Mouse (Mus musculus) liver, embryonic 14.5 days (tissue): Measurements from ENCODE around the gene Sfr1. TPM values are rescaled to one million over a fixed set of nuclear protein-coding genes. Genes with fewer than 3 reads are reported as not detected.

Experiments used
- ATAC-seq: fragments of 200-750 bp; cut with Nextera tagmentation; 2 replicates; pipeline ENCODE4 v1.8.0; 2017; ENCODE audit warnings: moderate number of reproducible peaks, mild to moderate bottlenecking, moderate library complexity; ENCODE audit not compliant: insufficient read depth
- DNase-seq, 3 experiments: peaks; one replicate each; pipeline ENCODE4 v3.0.0-alpha.2; 2012 to 2013; ENCODE audit warnings: low read depth in 3 of 3, low spot score in 3 of 3
- H3K27ac ChIP-seq: fragments of 300-500 bp; sonication (generic); 2 replicates; pipeline ENCODE4 v1.5.1; 2014; ENCODE audit warnings: moderate library complexity, mild to moderate bottlenecking, control low read depth, inconsistent platforms
- H3K27me3 ChIP-seq: fragments of 300-500 bp; sonication (generic); 2 replicates; pipeline ENCODE4 v1.6.1; 2014; ENCODE audit warnings: mild to moderate bottlenecking, low read length, moderate library complexity; ENCODE audit not compliant: control insufficient read depth, insufficient read depth
- H3K36me3 ChIP-seq: fragments of 300-500 bp; sonication (generic); replicated peaks from 2 replicates; pipeline ENCODE4 v1.6.1; 2014; ENCODE audit warnings: low read depth; ENCODE audit not compliant: control insufficient read depth, insufficient read depth
- H3K4me1 ChIP-seq, 2 experiments: fragments of 200-500 bp in 1 of 2; fragments of 300-500 bp in 1 of 2; sonication (generic) in 1 of 2; replicated peaks; 2 replicates each; pipeline ENCODE4 v1.6.1; 2012 to 2014; ENCODE audit warnings: antibody characterized with exemption in 1 of 2, inconsistent platforms in 1 of 2, low read length in 1 of 2; ENCODE audit not compliant: control insufficient read depth in 2 of 2, insufficient read depth in 2 of 2
- H3K4me2 ChIP-seq: fragments of 300-500 bp; sonication (generic); 2 replicates; pipeline ENCODE4 v1.6.1; 2014; ENCODE audit warnings: low read depth, mild to moderate bottlenecking, control low read depth, moderate library complexity
- H3K4me3 ChIP-seq, 2 experiments: fragments of 200-500 bp in 1 of 2; fragments of 300-500 bp in 1 of 2; sonication (generic) in 1 of 2; 2 replicates each; pipeline ENCODE4 v1.5.1; 2012 to 2014; ENCODE audit warnings: low read depth in 2 of 2, low read length in 2 of 2, mild to moderate bottlenecking in 2 of 2, control low read depth in 1 of 2, inconsistent platforms in 1 of 2, moderate library complexity in 1 of 2; ENCODE audit not compliant: insufficient read depth in 1 of 2
- H3K9ac ChIP-seq: fragments of 300-500 bp; sonication (generic); replicated peaks from 2 replicates; pipeline ENCODE4 v1.6.1; 2014; ENCODE audit warnings: mild to moderate bottlenecking, control low read depth, moderate library complexity
- H3K9me3 ChIP-seq: fragments of 300-500 bp; sonication (generic); 2 replicates; pipeline ENCODE4 v1.6.1; 2016; ENCODE audit warnings: low read length, mixed read lengths; ENCODE audit not compliant: control insufficient read depth
- CTCF ChIP-seq: IDR thresholded peaks from 2 replicates; pipeline ENCODE4 v1.5.1; 2016; ENCODE audit warnings: antibody characterized with exemption, low read depth, control low read depth
- EP300 ChIP-seq: IDR thresholded peaks from 2 replicates; pipeline ENCODE4 v1.6.1; 2016; ENCODE audit warnings: antibody characterized with exemption, low read depth
- WGBS: fragments of 180-500 bp; shearing (Covaris S2); extraction: QIAGEN DNeasy Blood & Tissue Kit; methylation state at CpG from one replicate; pipeline ENCODE4 v1.1.7; 2014; ENCODE audit not compliant: insufficient replicate concordance; 5-methylcytosine and 5-hydroxymethylcytosine counted together
- polyA plus RNA-seq, 2 experiments: library from polyadenylated mRNA; depleted of rRNA in 1 of 2; stranded (reverse) in 1 of 2; unstranded in 1 of 2; fragments of >200 nt; fragmentation: Nextera tagmentation in 1 of 2; extraction: Ambion mirVana in 1 of 2; gene quantifications; 2 replicates each; pipeline versions ENCODE4 v1.2.1 to v1.2.3; 2012 to 2014

The Sfr1 gene
- polyA plus RNA-seq, 2 experiments = 35.5 to 73.7 TPM

DNA sequence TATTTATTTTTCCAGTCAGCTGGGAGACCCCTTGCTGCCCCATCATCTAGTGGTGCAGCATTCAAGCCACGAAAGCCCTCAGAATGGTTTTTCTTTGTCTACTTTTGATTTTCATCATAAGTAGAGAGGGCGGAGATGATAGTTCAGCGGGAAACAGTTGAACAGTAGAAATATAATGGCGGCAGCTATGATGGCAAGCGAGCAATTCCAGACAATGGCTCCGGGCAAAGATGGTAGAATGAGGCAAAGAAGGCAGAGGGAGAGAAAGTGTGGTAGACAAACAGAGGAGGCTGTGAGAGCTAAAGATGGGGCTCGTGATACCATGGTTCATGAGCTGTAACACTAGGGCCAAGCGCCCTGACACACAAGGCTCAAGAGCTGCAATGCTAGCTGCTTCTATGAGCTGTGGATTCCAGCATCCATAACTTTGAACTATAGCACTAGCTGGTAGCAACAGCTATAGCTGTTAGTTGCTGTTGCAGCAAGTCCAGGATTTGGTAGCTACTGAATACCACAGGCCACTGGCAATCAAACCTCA, 25.6 kb upstream of the Sfr1 start:
- WGBS = 74% methylated on average over 8 of the region's 8 CpGs
- H3K4me2 ChIP-seq = no peak overlapping the region
- H3K27me3 ChIP-seq = no peaks in the 10 kb centered on the region
- no peaks in the 10 kb centered on the region for H3K9me3 ChIP-seq
- no peak overlapping the region for H3K4me3 ChIP-seq
- H3K9ac ChIP-seq = no peak overlapping the region
- ATAC-seq = no peak
- TF ChIP-seq CTCF (no peak), EP300 (no peak)
- no peak for DNase-seq
- H3K27ac ChIP-seq = no peak overlapping the region
- peaks cover 2 to 3% of the 10 kb centered on the region in 2 experiments; a peak in 1 of 4 replicates for H3K4me1 ChIP-seq
- no peaks in the 10 kb centered on the region for H3K36me3 ChIP-seq

DNA sequence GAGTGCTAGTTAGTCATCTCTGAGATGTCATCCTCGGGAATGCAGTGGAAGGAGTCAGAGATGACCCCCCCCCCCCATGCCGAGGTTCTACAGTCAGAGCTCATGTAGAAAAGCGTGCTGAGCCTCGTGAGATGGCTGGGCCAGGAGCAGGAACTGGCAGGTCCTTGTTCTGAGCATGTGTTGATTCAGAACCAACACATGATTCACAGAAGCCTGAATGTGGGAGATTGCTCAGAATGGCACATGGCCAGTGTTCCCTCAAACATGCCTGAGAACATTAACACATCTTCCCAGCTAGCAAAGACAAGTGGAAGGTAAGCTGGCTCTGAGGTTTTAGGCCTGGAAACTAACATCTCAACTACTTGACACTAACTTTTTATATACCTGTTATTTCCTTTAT, 21.1 kb upstream of the Sfr1 start:
- no peak for TF ChIP-seq EP300
- TF ChIP-seq CTCF = no peak

DNA sequence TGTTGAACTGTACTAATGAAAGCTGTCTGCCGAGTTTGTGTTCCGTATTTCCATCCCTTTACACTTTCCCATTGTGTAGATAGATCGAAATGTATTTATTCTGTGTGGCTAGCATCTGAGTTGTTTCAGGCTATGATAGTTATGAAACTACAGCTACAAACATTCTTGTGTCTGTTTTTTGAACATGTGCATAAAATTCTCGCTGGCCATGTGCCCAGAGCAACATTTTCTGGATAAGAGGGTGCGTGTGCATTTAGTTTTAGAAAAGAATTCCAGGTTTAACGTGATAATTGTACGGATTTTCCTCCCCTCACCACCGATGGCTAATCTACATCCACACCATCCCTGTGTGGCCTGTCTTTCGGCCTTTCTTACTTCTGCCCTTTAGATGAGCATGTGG, 18.0 kb upstream of the Sfr1 start:
- H3K36me3 ChIP-seq = no peaks in the 10 kb centered on the region
- no peak for DNase-seq
- no peaks in the 10 kb centered on the region for H3K27me3 ChIP-seq
- no peaks in the 10 kb centered on the region for H3K9me3 ChIP-seq
- no peak overlapping the region for H3K9ac ChIP-seq
- WGBS = 68% methylated on average over 9 of the region's 9 CpGs
- no peak overlapping the region for H3K4me3 ChIP-seq
- no peak overlapping the region for H3K27ac ChIP-seq
- H3K4me2 ChIP-seq = no peak overlapping the region
- ATAC-seq = no peak
- TF ChIP-seq CTCF = no peak
- TF ChIP-seq EP300 = no peak
- no peaks in the 10 kb centered on the region for H3K4me1 ChIP-seq

More for the DNA sequence above, 21.1 kb upstream of the Sfr1 start:
- 55% methylated on average over 4 of the region's 4 CpGs for WGBS
- ATAC-seq (no peak), DNase-seq (no peak)
- Histone ChIP-seq H3K4me1 (peaks cover 0 to under 1% of the 10 kb centered on the region in 2 experiments; a peak in 1 of 4 replicates), H3K4me3 (no peak overlapping the region), H3K27ac (no peak overlapping the region), H3K36me3 (no peaks in the 10 kb centered on the region), H3K9me3 (no peaks in the 10 kb centered on the region), H3K4me2 (no peak overlapping the region), H3K27me3 (no peaks in the 10 kb centered on the region), H3K9ac (no peak overlapping the region)

DNA sequence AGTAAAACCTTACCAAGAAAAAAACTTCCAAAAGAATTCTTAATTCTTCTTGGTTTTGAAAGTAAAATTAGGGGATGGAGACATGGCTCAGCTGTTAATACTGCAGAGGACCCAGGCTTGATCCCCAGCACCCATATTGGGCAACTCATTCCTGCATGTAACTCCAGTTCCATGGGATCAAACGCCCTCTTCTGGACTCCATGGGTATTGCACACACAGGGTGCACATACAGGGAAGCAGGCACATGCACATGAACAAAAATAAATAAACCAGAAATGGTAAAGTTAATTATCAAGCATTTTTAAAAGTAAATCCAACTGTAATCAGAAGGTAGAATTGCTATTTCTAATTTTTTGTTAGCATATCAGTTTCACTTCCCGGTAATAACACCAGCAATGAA, 15.3 kb upstream of the Sfr1 start:
- no peak for ATAC-seq
- H3K27ac ChIP-seq = no peak overlapping the region

DNA sequence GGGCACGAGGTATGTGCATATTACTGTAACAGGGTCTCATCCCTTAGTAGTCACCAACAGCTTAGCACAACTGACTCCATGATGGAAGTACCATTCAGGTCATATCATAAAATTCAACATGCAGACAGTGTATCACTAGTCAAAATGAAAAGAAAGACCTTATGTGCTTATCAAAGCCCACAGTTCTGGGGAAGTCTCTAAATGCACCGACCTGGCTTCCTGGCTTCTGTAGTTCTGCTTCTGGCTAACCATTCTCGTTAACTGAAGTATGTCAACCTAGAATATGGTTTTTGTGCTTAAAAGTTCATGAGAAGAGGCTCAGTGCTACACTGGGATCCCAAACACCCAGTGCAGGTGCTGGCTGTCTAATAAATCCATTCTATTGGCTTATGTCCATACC, 12.3 kb upstream of the Sfr1 start:
- TF ChIP-seq EP300 (no peak), CTCF (no peak)
- Histone ChIP-seq H3K4me1 (no peaks in the 10 kb centered on the region), H3K9me3 (no peaks in the 10 kb centered on the region), H3K27ac (no peak overlapping the region), H3K36me3 (no peaks in the 10 kb centered on the region), H3K4me3 (no peak overlapping the region), H3K27me3 (no peaks in the 10 kb centered on the region), H3K9ac (no peak overlapping the region), H3K4me2 (no peak overlapping the region)
- DNase-seq (no peak), ATAC-seq (no peak)
- 35% methylated on average over 3 of the region's 3 CpGs for WGBS

More for the DNA sequence above, 15.3 kb upstream of the Sfr1 start:
- no peak overlapping the region for H3K4me3 ChIP-seq
- H3K9me3 ChIP-seq = no peaks in the 10 kb centered on the region
- H3K9ac ChIP-seq = no peak overlapping the region
- 52% methylated on average over 2 of the region's 2 CpGs for WGBS
- no peaks in the 10 kb centered on the region for H3K36me3 ChIP-seq
- TF ChIP-seq EP300 (no peak), CTCF (peak; percentile 40; the same call in 1 of the 2 replicates)
- no peak for DNase-seq
- H3K4me1 ChIP-seq = no peaks in the 10 kb centered on the region
- H3K27me3 ChIP-seq = no peaks in the 10 kb centered on the region
- H3K4me2 ChIP-seq = no peak overlapping the region
